Mouse (Mus musculus) liver, adult 2 months (tissue): ENCODE data around the gene Stk10.

Experiments
- CTCF ChIP-seq: fragments of 200-500 bp; IDR thresholded peaks from 2 replicates; pipeline ENCODE4 v1.5.1; 2011; ENCODE audit warnings: low read depth, low read length, control low read depth
- POLR2A ChIP-seq: fragments of 200-500 bp; IDR thresholded peaks from 2 replicates; pipeline ENCODE4 v1.6.1; 2011; ENCODE audit warnings: low read length, control low read depth; ENCODE audit not compliant: insufficient read depth; ENCODE audit errors: extremely low read depth

- TF ChIP-seq POLR2A (no peak), CTCF (no peak)
Observed at GRCm38 (mm10) chr11:32651723-32652122, 118.6 kb downstream of the Stk10 start.
